Mouse (Mus musculus) hindbrain, embryonic 16.5 days (tissue): ENCODE results near the gene Chchd4. TPM values are rescaled to one million over a fixed set of nuclear protein-coding genes. Genes with fewer than 3 reads are reported as not detected.
A peak's percentile ranks its signal among the peaks of the same experiment; 100 is the strongest.

ENCODE experiments used
- ATAC-seq: fragments of 200-750 bp; cut with Nextera tagmentation; 2 replicates; pipeline ENCODE4 v1.8.0; 2017; ENCODE audit warnings: moderate TSS enrichment, moderate library complexity
- H3K27ac ChIP-seq: fragments of 300-500 bp; sonication (generic); 2 replicates; pipeline ENCODE4 v1.5.1; 2014; ENCODE audit warnings: low read depth, mild to moderate bottlenecking, control low read depth, low read length, moderate library complexity
- H3K27me3 ChIP-seq: fragments of 300-500 bp; sonication (generic); replicated peaks from 2 replicates; pipeline ENCODE4 v1.6.1; 2014; ENCODE audit warnings: low read length; ENCODE audit not compliant: control insufficient read depth, insufficient read depth
- H3K36me3 ChIP-seq: fragments of 300-500 bp; sonication (generic); 2 replicates; pipeline ENCODE4 v1.6.1; 2014; ENCODE audit warnings: mild to moderate bottlenecking, low read length, moderate library complexity, mixed read lengths; ENCODE audit not compliant: control insufficient read depth, insufficient read depth
- H3K4me1 ChIP-seq: fragments of 300-500 bp; sonication (generic); 2 replicates; pipeline ENCODE4 v1.6.1; 2014; ENCODE audit warnings: low read depth, low read length; ENCODE audit not compliant: control insufficient read depth, insufficient read depth
- H3K4me2 ChIP-seq: fragments of 300-500 bp; sonication (generic); 2 replicates; pipeline ENCODE4 v1.6.1; 2014; ENCODE audit warnings: mild to moderate bottlenecking, low read length, control low read depth, moderate library complexity
- H3K4me3 ChIP-seq: fragments of 300-500 bp; sonication (generic); 2 replicates; pipeline ENCODE4 v1.5.1; 2014; ENCODE audit warnings: mild to moderate bottlenecking, low read length, control low read depth, moderate library complexity
- H3K9ac ChIP-seq: fragments of 300-500 bp; sonication (generic); 2 replicates; pipeline ENCODE4 v1.6.1; 2014; ENCODE audit warnings: low read depth, mild to moderate bottlenecking, control low read depth, low read length, moderate library complexity
- H3K9me3 ChIP-seq: fragments of 300-500 bp; sonication (generic); 2 replicates; pipeline ENCODE4 v1.6.1; 2014; ENCODE audit warnings: mild to moderate bottlenecking, low read length, moderate library complexity; ENCODE audit not compliant: control insufficient read depth
- WGBS: fragments of 180-500 bp; shearing (Covaris S2); extraction: QIAGEN DNeasy Blood & Tissue Kit; methylation state at CpG from one replicate; pipeline ENCODE4 v1.1.7; 2014; 5-methylcytosine and 5-hydroxymethylcytosine counted together
- polyA plus RNA-seq: library from polyadenylated mRNA; unstranded; fragments of >200 nt; fragmentation: Nextera tagmentation; extraction: Ambion mirVana; gene quantifications from 2 replicates; pipeline ENCODE4 v1.2.1, GENCODE M21; 2015

Chchd4 gene
- 39.1 and 40.8 TPM in 2 replicates for polyA plus RNA-seq

DNA sequence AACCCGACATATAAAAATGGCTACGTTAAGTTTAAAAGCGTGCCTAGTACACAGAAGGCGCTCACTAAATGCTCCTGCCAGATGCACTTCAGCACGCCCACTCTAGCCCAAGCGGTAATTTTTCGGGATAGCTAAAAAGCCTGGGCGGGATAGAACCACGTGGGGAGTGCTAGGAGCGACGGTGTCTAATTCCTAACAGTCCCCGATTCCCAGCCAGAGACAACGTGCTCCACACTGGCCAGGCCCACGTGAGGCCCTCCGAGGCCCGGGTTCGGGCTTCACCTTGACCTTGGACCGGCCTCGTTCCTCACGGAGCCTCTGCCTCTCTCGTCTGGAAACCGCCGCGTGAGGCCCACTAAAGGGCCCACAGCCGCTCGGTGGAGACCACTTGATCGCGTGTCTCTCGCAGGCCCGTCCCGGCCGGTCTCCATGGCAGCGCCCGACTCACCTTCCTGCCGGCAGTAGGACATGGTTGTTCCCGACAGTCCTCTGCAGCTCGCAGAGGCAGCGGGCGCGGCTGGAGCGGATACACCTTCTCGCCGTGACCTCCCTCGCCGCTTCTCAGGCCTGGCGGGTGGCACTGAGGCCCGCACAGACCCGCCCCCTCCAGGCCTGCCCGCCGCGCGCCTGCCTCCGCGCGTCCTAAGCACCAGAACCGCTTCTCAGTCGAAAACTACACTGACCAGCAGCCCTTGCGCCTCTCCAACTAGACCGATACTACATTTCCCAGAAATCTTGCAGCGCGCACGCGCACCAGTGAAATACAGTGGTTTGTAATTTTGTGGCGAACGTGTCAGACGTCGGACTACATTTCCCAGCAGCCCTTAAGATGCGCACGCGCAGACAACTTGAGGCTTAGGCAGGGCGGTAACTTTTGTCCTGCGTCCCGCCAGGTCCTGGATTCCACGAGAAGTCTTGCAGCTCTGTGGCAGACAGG lies at the start of gene Chchd4, which contains the start of gene Tmem43:
Gene Chchd4, minus strand, starts transcription at position 679 of the 937 bp plus-strand sequence.
Gene Tmem43, plus strand, starts transcription at position 836 of the 937 bp plus-strand sequence.
- H3K4me3 ChIP-seq: peak within 1 kb of the TSS; percentile 80
- peak within 1 kb of the TSS; percentile 81 for H3K9ac ChIP-seq
- no peaks in the 10 kb centered on the region for H3K27me3 ChIP-seq
- ATAC-seq: peak; percentile 97
- H3K9me3 ChIP-seq: no peaks in the 10 kb centered on the region
- H3K4me2 ChIP-seq: peak within 1 kb of the TSS; percentile 85
- WGBS: under 1% methylated on average over 74 of the region's 74 CpGs
- peak within 1 kb of the TSS; percentile 78 for H3K27ac ChIP-seq
- H3K4me1 ChIP-seq: peaks cover 20% of the 10 kb centered on the region
- H3K36me3 ChIP-seq: peaks cover 9% of the 10 kb centered on the region

DNA sequence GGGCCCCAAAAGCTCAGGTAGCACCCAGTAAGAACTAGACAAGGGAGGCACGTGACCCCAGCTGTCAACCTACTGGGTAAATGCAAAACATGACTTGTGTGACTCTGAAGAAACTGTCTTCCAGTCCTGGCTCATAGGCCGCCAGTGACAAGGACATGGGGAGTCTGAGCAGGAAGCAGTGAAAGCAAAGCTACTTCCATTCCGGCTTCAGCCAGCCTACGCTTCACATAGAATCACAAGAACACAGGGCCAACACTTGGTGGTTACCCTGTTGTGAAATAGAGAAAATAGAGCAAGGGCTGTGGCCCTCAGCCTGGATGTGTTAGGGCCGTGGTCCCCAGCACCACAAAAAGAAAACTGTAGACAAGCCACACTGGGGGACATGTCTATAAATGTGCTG lies 49.5 kb upstream of the Chchd4 start:
- 95% methylated on average over 5 of the region's 5 CpGs for WGBS
- Histone ChIP-seq H3K27ac (no peak overlapping the region), H3K4me2 (no peak overlapping the region), H3K9ac (no peak overlapping the region), H3K9me3 (no peaks in the 10 kb centered on the region), H3K27me3 (no peaks in the 10 kb centered on the region), H3K4me3 (no peak overlapping the region), H3K4me1 (no peaks in the 10 kb centered on the region), H3K36me3 (peaks cover 23% of the 10 kb centered on the region)
- no peak for ATAC-seq

DNA sequence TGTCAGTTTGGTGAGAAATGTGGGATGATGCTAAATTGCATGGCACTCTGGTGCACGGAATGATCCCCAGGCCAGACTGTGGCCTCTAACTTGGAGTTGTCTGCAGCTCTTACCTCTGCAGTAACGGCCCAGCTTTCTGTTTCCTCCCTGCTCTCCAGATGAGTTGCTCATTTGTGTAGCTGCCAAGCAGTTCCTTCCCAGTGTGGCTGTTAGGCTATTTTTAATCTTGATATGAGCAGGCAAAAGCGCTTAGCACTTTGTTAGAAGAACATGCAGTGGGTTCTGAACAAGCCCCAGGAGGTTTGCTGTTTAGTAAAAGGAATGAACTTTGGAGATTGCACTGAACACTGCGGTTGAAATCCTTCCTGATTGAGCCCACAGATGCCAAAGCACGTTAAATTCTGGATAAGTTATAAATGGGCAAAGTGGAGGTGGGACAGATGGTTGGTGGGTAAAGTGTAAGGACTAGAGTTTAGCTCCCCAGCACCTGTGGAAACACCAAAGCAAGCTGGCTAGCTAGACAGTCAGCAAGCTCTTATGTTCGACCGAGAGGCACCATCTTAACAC lies 45.2 kb upstream of the Chchd4 start:
- ATAC-seq: no peak
- Histone ChIP-seq H3K27ac (no peak overlapping the region), H3K4me2 (no peak overlapping the region), H3K9ac (no peak overlapping the region), H3K4me1 (peaks cover 16% of the 10 kb centered on the region), H3K36me3 (peaks cover 22% of the 10 kb centered on the region), H3K4me3 (no peak overlapping the region), H3K9me3 (no peaks in the 10 kb centered on the region), H3K27me3 (no peaks in the 10 kb centered on the region)
- WGBS: 89% methylated on average over 7 of the region's 7 CpGs

DNA sequence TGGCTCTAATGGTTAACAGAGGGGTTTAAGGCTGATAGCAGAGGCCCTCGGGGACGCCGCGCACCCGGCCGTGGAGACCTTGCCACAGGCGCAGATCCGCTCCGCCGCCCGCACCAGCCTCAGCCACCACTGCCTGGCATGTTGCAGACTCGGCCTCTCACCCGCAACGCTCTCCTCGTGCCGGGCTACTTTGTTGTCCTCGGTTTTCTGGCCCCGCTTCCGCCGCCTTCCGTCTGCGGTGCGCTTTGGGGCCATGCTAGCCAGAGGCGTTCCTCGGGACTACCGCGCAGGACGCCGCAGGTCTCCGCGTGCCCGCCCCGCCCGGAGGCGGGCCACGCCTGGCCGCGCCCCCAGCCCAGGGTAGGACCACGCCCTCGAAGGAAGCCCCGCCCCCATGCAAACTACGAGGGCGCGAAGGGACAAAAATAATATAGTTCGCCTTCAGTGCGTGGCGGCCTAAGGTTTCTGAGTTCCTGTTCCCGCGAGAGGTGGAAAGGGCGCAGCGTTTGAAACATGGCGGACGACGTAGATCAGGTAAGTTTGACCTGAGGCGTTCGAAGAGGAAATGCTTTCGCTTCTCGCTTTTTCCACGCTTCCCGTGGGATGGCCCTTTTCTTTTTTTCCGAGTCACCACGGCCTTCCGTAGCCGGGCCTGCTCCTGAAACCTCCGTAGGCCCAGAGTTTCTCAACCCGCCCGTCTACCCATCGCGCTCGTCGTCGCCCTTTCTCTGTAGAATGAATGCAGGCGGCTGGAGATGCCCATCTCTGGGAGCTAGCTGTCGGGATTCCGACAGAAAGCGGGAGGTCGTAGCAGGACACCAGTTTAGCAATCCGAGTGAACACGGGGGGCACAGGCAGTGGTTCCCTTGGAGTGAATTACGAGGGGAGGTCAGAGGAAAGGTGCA lies 42.5 kb upstream of the Chchd4 start, which contains the start of the genes Xpc and Lsm3:
Gene Xpc, minus strand, starts transcription at position 344 of the 905 bp plus-strand sequence.
Gene Lsm3, plus strand, starts transcription at position 384 of the 905 bp plus-strand sequence.
- peak within 1 kb of the TSS; percentile 76 for H3K27ac ChIP-seq
- no peaks in the 10 kb centered on the region for H3K27me3 ChIP-seq
- H3K4me2 ChIP-seq: peak within 1 kb of the TSS; percentile 89
- H3K4me3 ChIP-seq: peak within 1 kb of the TSS; percentile 80
- peaks cover 16% of the 10 kb centered on the region for H3K4me1 ChIP-seq
- WGBS: under 1% methylated on average over 80 of the region's 80 CpGs
- ATAC-seq: peak; percentile 97
- peak within 1 kb of the TSS; percentile 83 for H3K9ac ChIP-seq
- H3K36me3 ChIP-seq: peaks cover 14% of the 10 kb centered on the region; the same call in 1 of the 2 replicates
- H3K9me3 ChIP-seq: no peaks in the 10 kb centered on the region

DNA sequence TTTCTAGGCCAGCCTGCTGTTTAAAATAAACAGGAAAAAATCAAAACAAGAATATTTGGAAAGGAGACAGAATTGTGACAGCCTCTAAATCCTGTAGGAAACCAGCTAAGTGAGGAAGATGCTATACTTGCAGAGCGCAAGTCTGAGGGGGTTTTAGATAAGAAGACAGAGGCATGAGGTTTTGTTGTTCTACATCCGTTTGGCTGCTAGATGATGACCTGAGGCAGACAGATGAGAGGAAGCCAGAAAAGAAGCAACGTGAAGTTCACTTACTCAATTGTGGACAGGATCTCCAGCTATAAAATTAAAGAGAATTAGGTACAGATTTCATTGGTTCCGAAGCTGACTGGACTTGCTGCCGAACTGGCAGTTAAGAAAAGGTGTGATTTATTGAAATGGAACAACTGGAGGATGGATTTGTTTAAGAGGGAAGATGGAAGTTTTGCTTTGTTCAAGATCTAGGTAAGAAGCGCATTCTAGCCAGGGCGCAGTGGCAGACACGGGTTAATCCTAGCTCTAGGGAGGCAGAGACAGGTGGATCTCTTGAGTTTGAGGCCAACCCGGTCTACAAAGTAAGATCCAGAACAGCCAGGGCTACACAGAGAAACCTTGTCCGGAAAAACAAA lies 41.5 kb upstream of the Chchd4 start:
- peak overlapping the region; percentile 83 for H3K9ac ChIP-seq
- H3K36me3 ChIP-seq: peaks cover 6% of the 10 kb centered on the region; the same call in 1 of the 2 replicates
- H3K27ac ChIP-seq: peak overlapping the region; percentile 76; the same call in 1 of the 2 replicates
- 30% methylated on average over 10 of the region's 10 CpGs for WGBS
- H3K4me3 ChIP-seq: peak overlapping the region; percentile 80
- peak overlapping the region; percentile 76 for H3K4me2 ChIP-seq
- no peak for ATAC-seq
- no peaks in the 10 kb centered on the region for H3K27me3 ChIP-seq
- H3K9me3 ChIP-seq: no peaks in the 10 kb centered on the region
- peaks cover 16% of the 10 kb centered on the region for H3K4me1 ChIP-seq

DNA sequence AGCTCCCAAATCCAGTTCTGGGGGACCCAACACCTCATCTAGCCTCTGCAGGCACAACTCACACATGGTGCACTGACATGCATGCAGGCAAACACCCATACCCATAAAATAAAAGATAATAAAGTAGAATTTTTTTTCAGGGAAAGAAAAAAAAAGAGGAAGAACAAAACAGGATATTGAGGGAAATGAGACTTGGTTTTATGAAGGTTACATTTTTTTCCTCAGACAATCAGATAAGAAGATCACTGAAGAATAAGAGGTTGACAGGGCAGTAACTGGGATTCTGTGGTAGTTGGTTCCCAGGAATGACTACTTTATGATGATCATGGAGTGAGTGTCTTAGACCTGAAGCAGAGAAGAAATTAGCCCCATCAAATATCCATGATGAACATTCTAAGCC lies 40.8 kb upstream of the Chchd4 start:
- Histone ChIP-seq H3K36me3 (0 out of 2 replicates have a peak, but pooled peaks cover 2% of the 10 kb centered on the region), H3K9me3 (no peaks in the 10 kb centered on the region), H3K9ac (no peak overlapping the region), H3K4me1 (peaks cover 16% of the 10 kb centered on the region), H3K4me3 (no peak overlapping the region), H3K27me3 (no peaks in the 10 kb centered on the region), H3K4me2 (no peak overlapping the region), H3K27ac (no peak overlapping the region)
- no peak for ATAC-seq

DNA sequence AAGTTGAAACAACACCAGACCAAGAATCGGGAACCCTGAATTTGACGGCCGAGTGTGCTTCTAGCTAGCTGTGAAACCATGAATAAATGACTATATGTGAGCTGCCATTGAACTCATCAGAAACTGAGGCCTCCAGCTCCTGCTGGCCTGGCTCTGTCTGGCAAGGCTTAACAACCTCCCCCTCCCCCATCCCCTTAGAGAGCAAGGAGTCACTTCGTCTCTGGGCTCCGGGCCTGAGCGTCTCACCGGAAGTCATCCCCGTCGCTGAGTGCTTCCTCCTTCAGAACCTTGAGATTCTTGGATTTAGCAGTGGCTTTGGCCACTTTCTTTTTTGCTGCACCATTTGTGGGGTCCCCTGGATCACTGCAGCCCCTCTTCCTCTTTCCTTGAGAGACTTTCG lies 36.9 kb upstream of the Chchd4 start:
- WGBS: 80% methylated on average over 10 of the region's 10 CpGs
- Histone ChIP-seq H3K4me1 (peaks cover 7% of the 10 kb centered on the region), H3K36me3 (peaks cover 15% of the 10 kb centered on the region), H3K9me3 (no peaks in the 10 kb centered on the region), H3K4me2 (no peak overlapping the region), H3K27me3 (no peaks in the 10 kb centered on the region), H3K4me3 (no peak overlapping the region), H3K9ac (no peak overlapping the region), H3K27ac (no peak overlapping the region)
- no peak for ATAC-seq

DNA sequence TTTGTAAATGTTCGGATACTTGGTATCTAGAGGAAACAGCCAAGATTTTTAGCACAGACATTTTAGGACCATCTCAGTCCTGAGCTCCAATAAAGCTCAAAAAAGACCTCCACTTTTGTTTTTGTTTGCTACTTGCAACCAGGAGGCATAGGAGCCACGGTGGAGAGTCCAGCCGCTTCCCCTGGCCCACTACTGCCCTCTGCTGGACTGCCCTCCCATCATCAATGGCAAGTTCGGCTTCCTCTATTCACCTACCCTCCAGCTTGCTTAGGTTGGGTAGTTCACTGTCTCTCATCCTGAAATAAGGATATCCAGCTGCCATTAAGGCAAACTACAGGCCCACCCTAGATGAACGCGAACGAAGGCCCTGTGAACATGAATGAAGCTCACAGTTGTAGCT lies 36.0 kb upstream of the Chchd4 start:
- Histone ChIP-seq H3K27me3 (no peaks in the 10 kb centered on the region), H3K4me1 (no peaks in the 10 kb centered on the region), H3K27ac (no peak overlapping the region), H3K4me3 (no peak overlapping the region), H3K9me3 (no peaks in the 10 kb centered on the region), H3K36me3 (peaks cover 23% of the 10 kb centered on the region), H3K9ac (no peak overlapping the region), H3K4me2 (no peak overlapping the region)
- no peak for ATAC-seq
- 40% methylated on average over 7 of the region's 7 CpGs for WGBS
